Mouse (Mus musculus): ENCODE data around the gene Farp1. TPM values are rescaled to one million over a fixed set of nuclear protein-coding genes. Genes with fewer than 3 reads are reported as not detected.

The Farp1 gene
- polyA plus RNA-seq, 1 experiment from 2014 or later: 24.8 TPM

- Histone ChIP-seq H3K9me3 (no peaks in the 10 kb centered on the region), H3K4me3 (no peak overlapping the region), H3K36me3 (no peaks in the 10 kb centered on the region), H3K9ac (no peak overlapping the region), H3K4me1 (replicated peaks) (peaks cover 47% of the 10 kb centered on the region), H3K27me3 (no peaks in the 10 kb centered on the region), H3K4me2 (no peak overlapping the region), H3K27ac (no peak overlapping the region)
- WGBS: 84% methylated on average over 11 of the region's 11 CpGs
- ATAC-seq (ENCODE audit: low FRiP score): no peak
Observed at GRCm38 (mm10) chr14:121060484-121060883, 25.5 kb downstream of the Farp1 start.

DNA sequence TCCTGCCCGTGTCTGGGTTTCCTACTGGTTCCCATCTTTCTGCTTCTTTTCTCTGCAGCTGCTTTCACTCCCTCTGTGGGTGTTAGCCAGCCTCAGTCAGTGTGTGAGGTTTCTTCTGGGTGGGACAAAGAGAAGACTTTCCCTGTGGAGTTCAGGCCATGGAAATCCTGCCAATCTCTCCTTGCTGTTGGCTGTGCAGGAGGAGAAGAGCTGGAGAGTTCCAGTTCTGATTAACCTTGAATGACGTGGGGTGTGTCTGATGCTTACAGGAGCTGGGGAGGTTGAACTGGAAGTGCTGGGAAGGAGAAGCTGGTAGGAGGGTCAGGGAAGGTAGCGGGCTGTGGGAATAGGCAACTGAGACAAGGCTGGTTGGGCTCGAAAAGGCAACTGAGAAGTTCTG lies 26.7 kb downstream of the Farp1 start:
- ATAC-seq (ENCODE audit: low FRiP score): no peak
- WGBS: 73% methylated on average over 4 of the region's 4 CpGs
- H3K36me3 ChIP-seq: peaks cover 5% of the 10 kb centered on the region; the same call in 1 of the 2 replicates
- peak overlapping the region; percentile 84 for H3K27ac ChIP-seq
- no peaks in the 10 kb centered on the region for H3K9me3 ChIP-seq
- H3K27me3 ChIP-seq: no peaks in the 10 kb centered on the region
- no peak overlapping the region; the same call in 1 of the 2 replicates for H3K4me2 ChIP-seq
- H3K4me1 ChIP-seq (replicated peaks): peaks cover 47% of the 10 kb centered on the region
- H3K9ac ChIP-seq: peak overlapping the region; percentile 30; the same call in 1 of the 2 replicates
- H3K4me3 ChIP-seq: no peak overlapping the region

- Histone ChIP-seq H3K27ac (peak overlapping the region; percentile 84), H3K4me2 (peak overlapping the region; percentile 20; the same call in 1 of the 2 replicates), H3K36me3 (peaks cover 5% of the 10 kb centered on the region; the same call in 1 of the 2 replicates), H3K4me1 (replicated peaks) (peaks cover 47% of the 10 kb centered on the region), H3K27me3 (no peaks in the 10 kb centered on the region), H3K9ac (peak overlapping the region; percentile 30), H3K4me3 (no peak overlapping the region), H3K9me3 (no peaks in the 10 kb centered on the region)
- WGBS: 16% methylated on average over 14 of the region's 14 CpGs
- peak; percentile 92 for ATAC-seq (ENCODE audit: low FRiP score)
Observed at GRCm38 (mm10) chr14:121062238-121063082, 27.5 kb downstream of the Farp1 start.

DNA sequence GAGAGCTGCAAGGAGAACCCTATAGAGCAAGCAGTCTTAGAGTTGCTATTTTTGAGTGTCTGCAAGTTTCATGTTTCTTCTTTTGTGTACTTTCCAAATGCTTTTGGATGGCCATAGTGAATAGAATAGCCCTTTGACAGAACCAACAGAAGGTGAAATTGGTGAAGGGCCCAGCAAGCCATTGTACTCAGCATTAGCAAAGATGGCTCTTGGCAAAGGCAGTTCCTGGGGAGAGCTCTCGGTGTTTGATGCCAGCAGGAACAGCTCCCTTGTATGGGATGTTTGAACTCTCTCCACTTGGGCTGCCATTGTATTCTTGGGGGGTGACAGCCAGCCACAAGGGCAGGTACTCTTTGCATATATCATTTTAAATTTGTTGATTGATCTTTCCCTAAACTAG lies 29.7 kb downstream of the Farp1 start:
- Histone ChIP-seq H3K4me1 (replicated peaks) (peaks cover 40% of the 10 kb centered on the region), H3K36me3 (peaks cover 5% of the 10 kb centered on the region; the same call in 1 of the 2 replicates), H3K9me3 (no peaks in the 10 kb centered on the region), H3K27me3 (no peaks in the 10 kb centered on the region), H3K4me3 (no peak overlapping the region), H3K9ac (no peak overlapping the region), H3K4me2 (no peak overlapping the region), H3K27ac (no peak overlapping the region)
- ATAC-seq (ENCODE audit: low FRiP score): no peak
- 61% methylated on average over 1 of the region's 1 CpGs for WGBS

GRCm38 (mm10) chr14:121073093-121073866 lies 38.3 kb downstream of the Farp1 start:
- no peak for ATAC-seq (ENCODE audit: low FRiP score)
- Histone ChIP-seq H3K4me1 (replicated peaks) (no peaks in the 10 kb centered on the region), H3K4me2 (no peak overlapping the region), H3K9ac (no peak overlapping the region), H3K4me3 (no peak overlapping the region), H3K36me3 (peaks cover 8% of the 10 kb centered on the region; the same call in 1 of the 2 replicates), H3K27ac (no peak overlapping the region), H3K9me3 (no peaks in the 10 kb centered on the region), H3K27me3 (no peaks in the 10 kb centered on the region)
- WGBS: 98% methylated on average over 5 of the region's 5 CpGs

- Histone ChIP-seq H3K36me3 (peaks cover 8% of the 10 kb centered on the region; the same call in 1 of the 2 replicates), H3K4me2 (no peak overlapping the region), H3K9me3 (no peaks in the 10 kb centered on the region), H3K27me3 (no peaks in the 10 kb centered on the region), H3K9ac (no peak overlapping the region), H3K27ac (no peak overlapping the region), H3K4me1 (replicated peaks) (no peaks in the 10 kb centered on the region), H3K4me3 (no peak overlapping the region)
- ATAC-seq (ENCODE audit: low FRiP score): no peak
- 80% methylated on average over 2 of the region's 2 CpGs for WGBS
Observed at GRCm38 (mm10) chr14:121074197-121074734, 39.3 kb downstream of the Farp1 start.

- Histone ChIP-seq H3K36me3 (no peaks in the 10 kb centered on the region; the same call in 1 of the 2 replicates), H3K4me1 (replicated peaks) (peaks cover 11% of the 10 kb centered on the region), H3K27me3 (no peaks in the 10 kb centered on the region), H3K9ac (no peak overlapping the region), H3K4me2 (no peak overlapping the region), H3K27ac (no peak overlapping the region), H3K9me3 (no peaks in the 10 kb centered on the region), H3K4me3 (no peak overlapping the region)
- ATAC-seq (ENCODE audit: low FRiP score): no peak
- 85% methylated on average over 5 of the region's 5 CpGs for WGBS
Observed at GRCm38 (mm10) chr14:121080739-121081138, 45.7 kb downstream of the Farp1 start.

DNA sequence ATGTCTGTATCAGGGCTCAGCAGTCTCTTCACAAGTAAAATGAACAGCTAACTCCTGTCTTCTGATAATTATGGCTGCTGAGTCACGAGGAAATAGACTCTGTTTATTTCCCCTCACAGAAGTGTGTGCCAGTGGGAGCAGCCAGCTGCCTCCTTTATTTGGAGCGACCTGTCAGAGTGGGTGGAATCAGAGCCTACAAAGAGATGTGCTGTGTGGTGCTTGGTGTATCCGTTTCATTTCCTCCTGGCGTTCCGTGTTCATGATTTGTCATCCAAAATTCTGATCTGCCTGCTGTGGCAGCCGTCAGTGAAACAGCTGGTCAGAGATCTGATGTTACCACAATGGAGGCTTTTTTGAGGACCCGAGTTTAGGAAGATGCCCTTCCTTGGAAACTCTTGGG lies 47.3 kb downstream of the Farp1 start:
- Histone ChIP-seq H3K4me3 (no peak overlapping the region), H3K9me3 (no peaks in the 10 kb centered on the region), H3K27me3 (no peaks in the 10 kb centered on the region), H3K27ac (peak overlapping the region; percentile 79), H3K36me3 (peaks cover 6% of the 10 kb centered on the region; the same call in 1 of the 2 replicates), H3K4me2 (no peak overlapping the region), H3K4me1 (replicated peaks) (peaks cover 11% of the 10 kb centered on the region), H3K9ac (no peak overlapping the region)
- ATAC-seq (ENCODE audit: low FRiP score): peak; percentile 43; the same call in 1 of the 2 replicates
- 63% methylated on average over 7 of the region's 7 CpGs for WGBS

DNA sequence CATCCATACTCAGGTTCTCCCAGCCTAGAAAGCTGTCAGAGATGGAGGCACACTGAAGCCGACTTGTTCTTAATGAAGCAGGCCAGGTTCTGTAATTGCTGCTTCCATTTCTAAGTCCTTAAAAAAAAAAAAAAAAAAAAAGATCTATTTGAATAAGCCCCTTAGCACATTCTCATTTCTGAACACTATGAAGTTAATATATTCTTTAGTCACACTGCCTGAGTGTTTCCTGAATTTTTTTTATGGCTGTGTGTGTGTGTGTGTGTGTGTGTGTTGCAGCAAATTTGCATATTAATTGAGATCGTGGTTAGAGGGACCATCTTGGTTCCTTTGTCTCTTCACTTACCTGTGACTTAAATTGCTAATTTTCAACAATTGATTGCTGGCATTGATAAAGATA lies 47.8 kb downstream of the Farp1 start:
- Histone ChIP-seq H3K4me2 (no peak overlapping the region), H3K27me3 (no peaks in the 10 kb centered on the region), H3K9ac (no peak overlapping the region), H3K36me3 (peaks cover 6% of the 10 kb centered on the region; the same call in 1 of the 2 replicates), H3K9me3 (no peaks in the 10 kb centered on the region), H3K27ac (peak overlapping the region; percentile 79), H3K4me3 (no peak overlapping the region), H3K4me1 (replicated peaks) (peaks cover 11% of the 10 kb centered on the region)
- 52% methylated on average over 2 of the region's 2 CpGs for WGBS
- ATAC-seq (ENCODE audit: low FRiP score): 0 out of 2 replicates have a peak, but pooled peaks have one; percentile 5

DNA sequence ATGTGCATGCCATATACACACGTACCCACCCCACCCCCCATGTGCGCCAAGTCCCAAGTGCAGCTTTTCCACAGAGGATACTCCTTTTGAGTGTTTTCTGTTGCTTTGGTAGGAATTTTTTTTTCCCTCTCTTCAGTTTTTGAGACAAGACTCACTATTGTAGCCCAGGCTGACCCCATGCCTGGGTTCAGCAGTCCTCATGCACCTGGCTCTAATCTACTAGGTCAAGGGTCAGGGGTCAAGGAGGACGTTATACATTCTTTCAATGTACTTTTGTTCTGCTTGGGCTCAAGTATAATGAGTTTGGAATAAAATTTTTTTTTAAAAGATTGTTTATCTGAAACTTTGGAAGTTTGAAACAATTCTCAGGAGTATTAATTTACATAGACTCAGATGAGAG lies 48.4 kb downstream of the Farp1 start:
- 82% methylated on average over 3 of the region's 3 CpGs for WGBS
- no peak for ATAC-seq (ENCODE audit: low FRiP score)
- H3K27ac ChIP-seq: 0 out of 2 replicates have a peak overlapping the region, but pooled peaks have one; percentile 32

GRCm38 (mm10) chr14:121092517-121092916 lies 57.5 kb downstream of the Farp1 start:
- 74% methylated on average over 9 of the region's 9 CpGs for WGBS
- ATAC-seq (ENCODE audit: low FRiP score): no peak
- peaks cover 19% of the 10 kb centered on the region for H3K4me1 ChIP-seq (replicated peaks)

More for the DNA sequence above, 48.4 kb downstream of the Farp1 start:
- Histone ChIP-seq H3K27me3 (no peaks in the 10 kb centered on the region), H3K36me3 (peaks cover 6% of the 10 kb centered on the region; the same call in 1 of the 2 replicates), H3K4me1 (replicated peaks) (peaks cover 11% of the 10 kb centered on the region), H3K9ac (no peak overlapping the region), H3K9me3 (no peaks in the 10 kb centered on the region), H3K4me3 (no peak overlapping the region), H3K4me2 (no peak overlapping the region)

DNA sequence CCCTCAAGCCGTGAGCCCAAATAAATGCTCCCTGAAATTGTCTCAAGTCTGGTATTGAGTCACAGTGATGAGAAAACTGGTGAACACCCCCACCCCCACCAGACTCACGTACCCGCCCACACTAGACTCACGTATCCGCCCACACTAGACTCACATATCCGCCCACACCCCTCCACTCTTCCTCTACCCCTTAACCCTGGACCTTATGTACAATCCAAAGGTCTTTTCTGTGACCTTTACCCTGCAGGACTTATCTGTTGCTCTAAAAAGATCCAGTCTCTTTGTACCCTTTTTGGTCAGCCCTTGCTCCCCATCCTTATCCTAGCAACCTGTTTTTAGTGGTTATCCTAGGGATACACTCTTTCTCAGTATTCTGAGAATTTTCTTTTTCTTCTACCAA lies 58.9 kb downstream of the Farp1 start:
- H3K4me2 ChIP-seq: no peak overlapping the region
- ATAC-seq (ENCODE audit: low FRiP score): no peak
- H3K9me3 ChIP-seq: no peaks in the 10 kb centered on the region
- no peak overlapping the region for H3K27ac ChIP-seq
- H3K36me3 ChIP-seq: peaks cover 15% of the 10 kb centered on the region
- 73% methylated on average over 6 of the region's 6 CpGs for whole genome bisulfite sequencing
- H3K27me3 ChIP-seq: no peaks in the 10 kb centered on the region
- no peak overlapping the region for H3K9ac ChIP-seq
- H3K4me3 ChIP-seq: no peak overlapping the region
- H3K4me1 ChIP-seq (replicated peaks): peaks cover 24% of the 10 kb centered on the region

More at GRCm38 (mm10) chr14:121092517-121092916, 57.5 kb downstream of the Farp1 start:
- Histone ChIP-seq H3K4me3 (no peak overlapping the region), H3K9ac (no peak overlapping the region), H3K27me3 (no peaks in the 10 kb centered on the region), H3K4me2 (no peak overlapping the region), H3K9me3 (no peaks in the 10 kb centered on the region), H3K27ac (no peak overlapping the region), H3K36me3 (peaks cover 18% of the 10 kb centered on the region)

Measured in hindbrain, embryonic 13.5 days (tissue).